ENCODE assay signal across 10 mouse cellular contexts in genomic region chr1:152414451-152414850, GRCm38 (mm10). TPM values are rescaled to one million over a fixed set of nuclear protein-coding genes. Genes with fewer than 3 reads are reported as not detected.
DNase-seq lines count a peak whose midpoint lies in the region.
"Had no signal": no experiment of that assay in that cellular context is flagged by ENCODE, and none has a peak within 500 bp of the region (broad histone marks: within the 10 kb centered on the region; RNA-seq: fewer than 3 reads in every experiment).

No protein-coding gene starts in this region.

- peak; percentile 11 to 27 for DNase-seq in cerebellum, postnatal 25 days
- DNase-seq in cerebellum, adult 18-20 months, result no peak
- peak; percentile 75 for DNase-seq in ES-CJ7 (ENCODE audit: low read depth, low spot score)
- peak; percentile 59 for DNase-seq in gastrocnemius, adult 18-20 months (ENCODE audit: low spot score)
- peak; percentile 28 to 31 for DNase-seq in layer of hippocampus, adult 8-10 months (ENCODE audit: low spot score in 2 of 2)
- DNase-seq in retina, embryonic 14.5 days (ENCODE audit: low spot score), result no peak
- no peak for DNase-seq in thymus, postnatal 0 days (ENCODE audit: low spot score)
- no peak for DNase-seq in yolk sac, embryonic 10.5 days (ENCODE audit: low spot score)
- DNase-seq: cerebellum, adult 9-10 months; kidney, adult 18-20 months had no signal

RNA-seq across cellular contexts. Expression of gene Colgalt2, which starts 14.8 kb away (rescaled TPM):
- 1 to 10 TPM; 1.4 to 1.7 TPM for total RNA-seq in gastrocnemius, adult 18-20 months (2021)
- total RNA-seq in layer of hippocampus, adult 8-10 months (2022), result 1 to 10 TPM; 5.3 to 7.0 (median 6.1) TPM
- 1.1 and 1.2 TPM in 2 replicates for polyA plus RNA-seq in thymus, postnatal 0 days (2015; fragmentation: Nextera tagmentation; extraction: Ambion mirVana)

RNA-seq across cellular contexts. Expression of gene Tsen15, which starts 28.0 kb away (rescaled TPM):
- 10 to 100 TPM; 13.4 to 16.1 TPM for total RNA-seq in gastrocnemius, adult 18-20 months (2021)
- 10 to 100 TPM; 33.4 to 43.4 (median 38.5) TPM for total RNA-seq in layer of hippocampus, adult 8-10 months (2022)
- 41.8 and 43.4 TPM in 2 replicates for polyA plus RNA-seq in thymus, postnatal 0 days (2015; fragmentation: Nextera tagmentation; extraction: Ambion mirVana)

Comparison
In these comparisons a context has a peak if more than half of its experiments do, and no peak if none do; other contexts are left out.
1. DNase-seq: peak in cerebellum, postnatal 25 days (2 of 2), ES-CJ7 (single experiment), gastrocnemius, adult 18-20 months (single experiment) and layer of hippocampus, adult 8-10 months (2 of 2); none in cerebellum, adult 18-20 months (0 of 2), retina, embryonic 14.5 days (single experiment), thymus, postnatal 0 days (single experiment) and yolk sac, embryonic 10.5 days (single experiment).